In genomic region chr2:38619777-38620176, GRCm38 (mm10) we compare ENCODE assay signal across 22 mouse cellular contexts. TPM values are rescaled to one million over a fixed set of nuclear protein-coding genes. Genes with fewer than 3 reads are reported as not detected.
A peak's percentile ranks its signal among the peaks of the same experiment; 100 is the strongest.
DNase-seq lines count a peak whose midpoint lies in the region; ATAC-seq and TF ChIP-seq lines count a peak whose summit lies in the region.
"Had no signal": no experiment of that assay in that cellular context is flagged by ENCODE, and none has a peak within 500 bp of the region (broad histone marks: within the 10 kb centered on the region; RNA-seq: fewer than 3 reads in every experiment).

No protein-coding gene starts in this region.

- TF ChIP-seq EP300 in stomach, postnatal 0 days (optimal IDR thresholded peaks at IDR 0.05), result no peak

- WGBS in stomach, postnatal 0 days, result 91% methylated on average over 4 of the region's 4 CpGs

- no peaks in the 10 kb centered on the region for H3K27me3 ChIP-seq in stomach, postnatal 0 days (ENCODE audit: control insufficient read depth, insufficient read depth, low read length)
- H3K27me3 ChIP-seq: embryonic facial prominence, embryonic 13.5 days; forebrain, embryonic 13.5 days; hindbrain, embryonic 13.5 days; intestine, embryonic 15.5 days had no signal

- H3K9me3 ChIP-seq in stomach, postnatal 0 days (ENCODE audit: control insufficient read depth, low read length), result no peaks in the 10 kb centered on the region
- H3K9me3 ChIP-seq: embryonic facial prominence, embryonic 13.5 days; forebrain, embryonic 13.5 days; G1E; heart, embryonic 10.5 days; hindbrain, embryonic 13.5 days; intestine, embryonic 15.5 days had no signal

- H3K36me3 ChIP-seq in stomach, postnatal 0 days (ENCODE audit: control insufficient read depth, insufficient read depth, low read length), result peaks cover 6% of the 10 kb centered on the region; the same call in 1 of the 2 replicates

- H3K4me1 ChIP-seq in stomach, postnatal 0 days (replicated peaks; ENCODE audit: control insufficient read depth, insufficient read depth), result no peaks in the 10 kb centered on the region
- H3K4me1 ChIP-seq: intestine, embryonic 15.5 days had no signal

- no peak overlapping the region for H3K9ac ChIP-seq in stomach, postnatal 0 days (ENCODE audit: low read length)
- H3K9ac ChIP-seq: embryonic facial prominence, embryonic 13.5 days; forebrain, embryonic 13.5 days; forebrain, postnatal 0 days; hindbrain, embryonic 13.5 days; intestine, embryonic 15.5 days had no signal

- TF ChIP-seq CTCF in stomach, postnatal 0 days (IDR thresholded peaks at IDR 0.05; ENCODE audit: low read depth), result no peak

- no peak overlapping the region for H3K4me3 ChIP-seq in stomach, postnatal 0 days (ENCODE audit: low read depth, low read length)
- H3K4me3 ChIP-seq: embryonic facial prominence, embryonic 13.5 days; forebrain, embryonic 13.5 days; heart, embryonic 10.5 days; hindbrain, embryonic 13.5 days; intestine, embryonic 15.5 days had no signal

- intact Hi-C loops in left cerebral cortex, postnatal 4 days (cut with DNase I), result no loop called here

- H3K27ac ChIP-seq in stomach, postnatal 0 days (replicated peaks), result no peak overlapping the region
- H3K27ac ChIP-seq: embryonic facial prominence, embryonic 13.5 days; forebrain, embryonic 13.5 days; heart, embryonic 10.5 days; hindbrain, embryonic 13.5 days; intestine, embryonic 15.5 days had no signal

- DNase-seq in cerebellum, postnatal 4 days (ENCODE audit: low spot score in 2 of 2), result no peak
- DNase-seq in cerebellum, adult 11-12 months, result peak; percentile 85
- DNase-seq in cerebellum, adult 9-10 months, result peak; percentile 86
- DNase-seq in cerebellum, postnatal 25 days, result peak; percentile 75 to 84
- no peak for DNase-seq in left cerebral cortex, postnatal 4 days
- DNase-seq in stomach, postnatal 0 days (ENCODE audit: low spot score), result no peak
- no peak for DNase-seq in lung, postnatal 25 days (ENCODE audit: low spot score)
- DNase-seq: adrenal gland, postnatal 10 days; B cell, adult 2 months; forebrain, postnatal 0 days; gastrocnemius, postnatal 25 days; heart, adult 18-20 months; heart, postnatal 10 days; kidney, adult 18-20 months had no signal

- no peak overlapping the region for H3K4me2 ChIP-seq in stomach, postnatal 0 days (replicated peaks; ENCODE audit: low read depth)
- H3K4me2 ChIP-seq: embryonic facial prominence, embryonic 13.5 days; forebrain, embryonic 13.5 days; hindbrain, embryonic 13.5 days; intestine, embryonic 15.5 days had no signal

- peak; percentile 84 for ATAC-seq in cerebellum, adult (ENCODE audit: insufficient number of reproducible peaks, low FRiP score, low TSS enrichment)
- ATAC-seq in stomach, postnatal 0 days (ENCODE audit: low FRiP score, low TSS enrichment), result no peak
- ATAC-seq: CD4-positive, CD25-positive, alpha-beta regulatory T cell, adult 4 months; forebrain, embryonic 13.5 days; forebrain, postnatal 0 days; intestine, embryonic 15.5 days had no signal

RNA-seq across cellular contexts. Expression of gene Psmb7, which starts 24.1 kb away (rescaled TPM):
- 100 to 1,000 TPM; 231 to 253 TPM for total RNA-seq in left cerebral cortex, postnatal 4 days (2021)
- 162 and 166 TPM in 2 replicates for polyA plus RNA-seq in stomach, postnatal 0 days (2015; fragmentation: Nextera tagmentation; extraction: Ambion mirVana)

Comparison
In these comparisons a context has a peak if more than half of its experiments do, and no peak if none do; other contexts are left out.
1. DNase-seq: peak in cerebellum, adult 11-12 months (single experiment), cerebellum, adult 9-10 months (single experiment) and cerebellum, postnatal 25 days (2 of 2); none in cerebellum, postnatal 4 days (0 of 2), left cerebral cortex, postnatal 4 days (single experiment), stomach, postnatal 0 days (single experiment) and lung, postnatal 25 days (single experiment).